Mouse (Mus musculus) erythroblast, embryonic 14.5 days (primary cell): ENCODE results near the gene Eif2d.

Source experiments
- GATA1 ChIP-seq: IDR thresholded peaks from 2 replicates; pipeline ENCODE4 v1.6.1; 2012; ENCODE audit warnings: low read length, inconsistent platforms, mixed read lengths
- TAL1 ChIP-seq: IDR thresholded peaks from 3 replicates; pipeline ENCODE4 v1.6.1; 2012; ENCODE audit warnings: low read length, inconsistent platforms, mixed read lengths

DNA sequence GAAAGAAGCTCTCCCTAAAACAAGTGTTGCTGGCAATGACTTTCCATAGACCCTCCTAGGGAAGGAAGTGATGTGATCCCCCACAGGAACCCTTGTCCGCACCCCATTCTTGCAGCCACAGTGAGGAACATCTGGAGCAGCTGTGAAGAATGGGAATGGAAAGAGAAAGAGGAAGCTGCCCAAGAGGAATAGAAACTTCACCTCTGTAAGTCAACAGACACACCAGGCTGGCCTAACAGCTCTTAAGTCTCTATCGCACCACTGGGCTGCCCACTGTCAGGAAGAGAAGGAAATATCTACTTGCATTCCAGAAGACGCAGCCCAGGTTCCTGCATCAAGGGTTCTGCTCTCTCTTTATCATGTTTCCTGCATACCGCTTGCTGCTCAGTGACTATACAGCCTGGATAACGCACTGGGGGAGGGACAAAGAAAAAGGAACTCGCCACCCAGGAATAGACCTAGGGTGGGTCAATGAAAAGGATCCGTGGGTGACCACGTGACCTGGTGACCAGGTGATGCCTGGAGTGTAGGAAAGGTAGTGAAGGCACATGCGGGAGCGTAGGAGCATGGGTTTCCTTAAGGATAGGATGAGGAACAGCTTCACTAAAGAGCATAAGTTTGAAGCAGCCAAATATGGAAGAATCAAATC lies 49.1 kb upstream of the Eif2d start:
- no peak for TF ChIP-seq GATA1
- no peak for TF ChIP-seq TAL1
